Mouse (Mus musculus) spleen, postnatal 10 days (tissue): ENCODE measurements around the gene Slc6a14.

Source experiments
- DNase-seq, 2 experiments: peaks; one replicate each; pipeline ENCODE4 v3.0.0; 2021 to 2022; ENCODE audit warnings: low spot score in 2 of 2

Slc6a14 gene

DNA sequence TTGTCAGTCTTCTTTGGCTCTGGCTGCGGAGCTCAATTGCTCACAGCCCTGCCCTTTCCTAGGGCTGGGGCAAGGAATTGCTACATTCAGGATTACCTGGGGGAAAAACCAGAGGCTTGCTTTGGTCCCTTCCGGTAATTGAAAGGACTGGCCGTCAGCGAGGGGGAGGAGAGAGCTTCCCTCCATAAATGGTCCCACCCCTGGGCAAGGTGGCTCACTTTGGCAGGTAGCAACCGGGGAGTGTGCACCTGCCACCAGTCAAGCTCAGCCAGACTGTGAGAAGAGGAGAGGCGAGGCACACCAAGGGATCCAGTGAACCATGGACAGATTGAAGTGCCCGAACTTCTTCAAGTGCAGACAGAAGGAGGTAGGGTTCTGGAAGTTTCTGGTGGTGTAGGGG lies at the start of gene Slc6a14:
Gene Slc6a14 (plus strand): TSS at position 68 of the 400 bp plus-strand sequence.
- DNase-seq, result no peak

- no peak for DNase-seq
These were observed 43.8 kb upstream of the Slc6a14 start for GRCm38 (mm10) chrX:21670896-21671295.

GRCm38 (mm10) chrX:21695220-21695619 lies 19.5 kb upstream of the Slc6a14 start:
- DNase-seq, result no peak

GRCm38 (mm10) chrX:21695687-21696086 lies 19.0 kb upstream of the Slc6a14 start:
- no peak for DNase-seq

- no peak for DNase-seq
These were observed 13.1 kb upstream of the Slc6a14 start for GRCm38 (mm10) chrX:21701646-21702045.

DNA sequence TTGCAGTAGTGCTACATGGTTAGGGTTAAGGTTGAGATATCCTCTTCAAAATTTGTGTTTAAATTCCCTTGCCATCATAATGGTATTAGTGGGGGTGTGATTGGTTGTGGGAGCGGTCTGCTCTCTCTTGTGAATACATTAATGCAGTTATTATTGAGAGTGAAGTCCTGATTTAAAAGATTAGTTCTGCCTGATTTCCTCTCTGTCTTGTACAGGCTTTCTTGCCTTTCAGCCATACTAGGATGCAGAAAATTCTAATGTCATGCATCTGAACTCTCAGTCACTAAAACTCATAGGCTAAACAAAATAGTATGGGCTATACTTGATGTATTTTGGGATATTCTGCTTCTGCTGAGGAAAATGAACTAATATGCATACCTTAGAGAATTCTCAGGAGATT lies 10.2 kb upstream of the Slc6a14 start:
- DNase-seq, result no peak

- DNase-seq, result no peak
These were observed 597 bp downstream of the Slc6a14 start for GRCm38 (mm10) chrX:21715293-21715692.

DNA sequence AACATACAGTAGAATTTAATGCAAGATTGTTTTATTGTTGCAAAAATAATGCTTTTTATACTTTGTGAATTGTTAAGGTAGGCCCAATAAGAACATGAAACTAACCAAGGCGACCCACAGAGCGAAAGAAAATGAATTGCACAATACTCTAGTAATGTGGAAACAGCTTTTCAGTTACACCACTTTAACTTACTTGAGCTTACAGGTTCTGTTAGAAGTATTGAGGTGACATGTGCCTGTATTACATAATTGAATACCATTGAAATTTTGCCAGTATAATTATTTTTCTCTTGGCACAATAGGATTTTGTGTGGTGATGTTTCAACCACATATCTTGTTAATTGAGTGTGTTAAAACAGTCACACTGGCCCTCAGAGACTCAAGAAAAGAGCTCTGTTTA lies 2.2 kb downstream of the Slc6a14 start:
- DNase-seq, result no peak

DNA sequence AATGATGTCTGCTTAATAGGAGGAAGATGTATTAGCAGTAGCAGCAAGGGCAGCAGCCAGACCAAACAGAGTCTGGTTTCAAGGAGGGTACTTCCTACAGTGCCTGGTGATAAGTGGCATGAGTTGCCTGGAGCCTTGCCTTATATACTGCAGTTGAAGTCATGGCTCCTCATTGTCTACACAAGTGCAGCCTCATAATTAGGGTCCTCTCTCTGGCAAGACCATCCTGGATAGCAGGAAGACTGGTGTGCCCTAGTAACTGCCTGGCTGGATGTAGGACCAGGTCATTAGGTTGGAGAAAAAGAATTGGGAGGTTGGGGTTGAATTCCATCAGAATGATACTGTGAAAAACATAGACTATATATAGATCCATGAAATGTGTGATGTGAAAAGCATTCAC lies 30.3 kb downstream of the Slc6a14 start, which contains the start of gene Gm28269:
Gene Gm28269 (minus strand): TSS at position 101 of the 400 bp plus-strand sequence.
- DNase-seq, result no peak
